Mouse (Mus musculus): ENCODE measurements around the gene Crygc.
"Not testable (repeated sequence)": the region's sequence is repeated elsewhere in the genome, so short reads cannot be mapped to it uniquely, and the experiment has no call there.

The Crygc gene

DNA sequence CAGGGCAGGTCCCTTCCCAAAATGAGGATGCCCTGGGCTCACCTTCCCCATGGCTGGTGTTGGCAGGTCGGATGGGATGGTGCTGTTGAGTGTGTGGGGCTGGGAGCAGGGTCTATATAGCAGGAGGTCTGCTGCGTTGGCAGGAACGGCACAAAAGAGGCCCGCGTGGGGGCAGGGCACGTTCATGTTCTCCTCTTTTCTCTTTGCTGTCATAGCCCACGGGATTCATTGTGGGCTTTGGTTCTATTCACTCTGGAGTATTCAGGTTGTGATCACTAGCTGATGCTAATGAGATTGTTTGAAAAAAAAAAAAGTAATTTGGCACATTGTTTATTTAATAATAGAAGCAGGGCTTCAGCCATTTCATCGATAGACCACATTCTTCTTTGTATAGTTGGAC is 10.1 kb downstream of the Crygc start, which contains the start of gene Crygd:
Crygd (minus strand) TSS at position 101 of the 400 bp plus-strand sequence.
- DNase-seq (ENCODE audit: low spot score in 2 of 2), result no peak

- DNase-seq (ENCODE audit: low spot score in 2 of 2), result no peak
Observed at GRCm38 (mm10) chr1:65052140-65052539, 21.3 kb downstream of the Crygc start.

- DNase-seq (ENCODE audit: low spot score in 2 of 2), result no peak
Observed at GRCm38 (mm10) chr1:65051696-65052095, 21.8 kb downstream of the Crygc start.

- DNase-seq (ENCODE audit: low spot score in 2 of 2), result not testable (repeated sequence)
Observed at GRCm38 (mm10) chr1:65050952-65051351, 22.5 kb downstream of the Crygc start, which contains the start of gene Cryge. Gene Cryge (minus strand): TSS chr1:65051149.

DNA sequence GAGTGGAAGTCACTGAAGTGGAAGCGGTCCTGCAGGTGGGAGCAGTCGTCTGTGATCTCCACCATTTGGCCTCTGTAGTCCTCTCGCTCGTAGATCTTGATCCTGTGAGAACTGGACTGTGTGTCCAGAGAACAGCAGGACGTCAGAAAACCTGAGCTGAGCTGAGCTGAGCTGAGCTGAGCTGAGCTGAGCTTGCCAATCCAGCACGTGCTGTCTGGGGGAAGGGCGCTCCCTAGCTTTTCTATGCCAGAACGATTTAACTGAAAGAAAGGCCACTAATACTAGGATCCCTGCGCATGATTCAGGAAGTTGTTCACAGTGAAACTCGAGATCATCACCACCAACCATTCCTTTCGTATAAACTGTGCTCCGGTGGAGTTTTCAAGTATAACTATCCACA is 24.7 kb downstream of the Crygc start:
- DNase-seq (ENCODE audit: low spot score in 2 of 2), result no peak

GRCm38 (mm10) chr1:65046401-65047109 is 26.9 kb downstream of the Crygc start:
- no peak for DNase-seq (ENCODE audit: low spot score in 2 of 2)

GRCm38 (mm10) chr1:65043433-65043832 is 30.1 kb downstream of the Crygc start:
- no peak for DNase-seq (ENCODE audit: low spot score in 2 of 2)

- no peak for DNase-seq (ENCODE audit: low spot score in 2 of 2)
Observed at GRCm38 (mm10) chr1:65041837-65042236, 31.7 kb downstream of the Crygc start.

GRCm38 (mm10) chr1:65040806-65041205 is 32.7 kb downstream of the Crygc start:
- no peak for DNase-seq (ENCODE audit: low spot score in 2 of 2)

DNA sequence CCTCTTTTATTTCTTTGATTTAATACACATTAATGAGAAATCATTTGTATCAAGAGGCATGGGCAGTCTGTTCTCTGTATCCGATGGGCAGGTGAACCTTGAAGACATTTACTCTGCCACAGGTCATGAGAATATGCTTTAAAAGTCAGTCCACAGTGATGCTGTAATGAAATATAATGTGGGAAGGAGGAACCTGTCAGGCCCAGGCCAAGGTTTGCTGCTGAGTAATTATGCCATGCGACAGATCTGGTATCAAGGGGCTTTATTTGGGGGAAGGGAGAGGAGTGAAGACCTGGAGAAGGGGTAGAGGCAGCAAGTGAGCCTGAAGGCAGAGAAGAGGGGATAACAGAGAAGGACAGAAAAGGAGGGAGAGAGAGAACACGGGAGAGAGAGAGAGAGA is 33.8 kb downstream of the Crygc start:
- no peak for DNase-seq (ENCODE audit: low spot score in 2 of 2)

- no peak for DNase-seq (ENCODE audit: low spot score in 2 of 2)
Observed at GRCm38 (mm10) chr1:65037542-65037941, 35.9 kb downstream of the Crygc start.

DNA sequence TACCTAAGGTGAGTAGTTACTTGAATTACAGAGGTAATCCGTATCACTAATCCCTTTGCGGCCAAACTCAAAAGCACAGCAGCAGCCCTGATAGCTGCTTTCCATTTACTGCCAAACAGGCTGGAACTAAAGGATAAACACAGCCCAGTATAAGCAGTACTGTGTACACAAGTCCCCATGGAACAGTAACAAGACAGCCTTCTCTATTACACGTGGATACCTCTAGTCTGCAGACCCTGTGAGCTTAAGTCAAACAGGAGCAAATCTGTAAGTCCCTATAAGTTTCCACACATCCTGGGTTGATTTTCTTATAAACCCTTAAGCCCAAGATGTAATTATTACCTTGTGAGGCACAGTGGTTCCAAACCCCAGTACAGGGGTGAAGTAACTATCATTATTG is 38.0 kb downstream of the Crygc start:
- DNase-seq (ENCODE audit: low spot score in 2 of 2), result no peak

- no peak for DNase-seq (ENCODE audit: low spot score in 2 of 2)
Observed at GRCm38 (mm10) chr1:65032641-65033040, 40.8 kb downstream of the Crygc start, which contains the start of gene Akr1cl. Gene Akr1cl (minus strand): TSS chr1:65032759.

DNA sequence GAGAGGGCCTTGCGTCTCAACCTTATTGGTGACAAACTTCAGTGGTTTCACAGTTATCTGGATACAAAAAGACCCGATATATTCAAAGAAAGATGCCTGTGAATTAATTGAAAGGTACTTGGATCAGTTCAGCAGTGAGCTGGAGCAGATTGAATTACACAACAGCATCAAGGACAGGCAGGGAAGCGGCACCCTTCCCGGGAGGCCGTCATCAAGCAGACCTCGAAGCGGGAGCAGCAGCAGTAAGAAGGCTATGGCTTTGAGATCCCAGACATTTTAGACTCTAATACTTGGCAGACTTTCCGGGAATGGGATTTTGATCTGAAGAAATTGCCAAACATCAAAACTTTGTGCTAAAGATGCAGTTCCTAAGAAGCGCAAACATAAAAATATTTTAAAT is 45.3 kb downstream of the Crygc start:
- DNase-seq (ENCODE audit: low spot score in 2 of 2), result no peak

Measured in spleen, postnatal 4 days (tissue).